Mouse (Mus musculus) limb, embryonic 11.5 days (tissue): Measurements from ENCODE around the gene Ano6. TPM values are rescaled to one million over a fixed set of nuclear protein-coding genes. Genes with fewer than 3 reads are reported as not detected.

Source experiments
- ATAC-seq: fragments of 200-750 bp; cut with Nextera tagmentation; 2 replicates; pipeline ENCODE4 v1.8.0; 2017; ENCODE audit warnings: low read depth; ENCODE audit not compliant: insufficient number of reproducible peaks, low FRiP score, low TSS enrichment
- DNase-seq: peaks from one replicate; pipeline ENCODE4 v3.0.0-alpha.2; 2015; ENCODE audit warnings: low spot score
- H3K27ac ChIP-seq: fragments of 300-500 bp; sonication (generic); replicated peaks from 2 replicates; pipeline ENCODE4 v1.5.1; 2014; ENCODE audit warnings: low read depth, mild to moderate bottlenecking, low read length
- H3K27me3 ChIP-seq: fragments of 300-500 bp; sonication (generic); 2 replicates; pipeline ENCODE4 v1.6.1; 2014; ENCODE audit warnings: mild to moderate bottlenecking, low read length, mixed read lengths; ENCODE audit not compliant: control insufficient read depth, insufficient read depth
- H3K36me3 ChIP-seq: fragments of 300-500 bp; sonication (generic); 2 replicates; pipeline ENCODE4 v1.6.1; 2014; ENCODE audit warnings: mild to moderate bottlenecking, low read length, moderate library complexity, mixed read lengths; ENCODE audit not compliant: control insufficient read depth, insufficient read depth
- H3K4me1 ChIP-seq: fragments of 300-500 bp; sonication (generic); 2 replicates; pipeline ENCODE4 v1.6.1; 2014; ENCODE audit warnings: low read length, mixed read lengths; ENCODE audit not compliant: control insufficient read depth, insufficient read depth
- H3K4me2 ChIP-seq: fragments of 300-500 bp; sonication (generic); 2 replicates; pipeline ENCODE4 v1.6.1; 2014; ENCODE audit warnings: low read depth, mild to moderate bottlenecking, moderate library complexity; ENCODE audit not compliant: severe bottlenecking
- H3K4me3 ChIP-seq: fragments of 300-500 bp; sonication (generic); 2 replicates; pipeline ENCODE4 v1.5.1; 2014; ENCODE audit warnings: low read depth, low read length
- H3K9ac ChIP-seq: fragments of 300-500 bp; sonication (generic); 2 replicates; pipeline ENCODE4 v1.6.1; 2014; ENCODE audit warnings: mild to moderate bottlenecking, low read length
- H3K9me3 ChIP-seq: fragments of 300-500 bp; sonication (generic); 2 replicates; pipeline ENCODE4 v1.6.1; 2016; ENCODE audit warnings: low read length; ENCODE audit not compliant: control insufficient read depth
- WGBS: fragments of 180-500 bp; shearing (Covaris S2); extraction: QIAGEN DNeasy Blood & Tissue Kit; methylation state at CpG from one replicate; pipeline ENCODE4 v1.1.7; 2014; 5-methylcytosine and 5-hydroxymethylcytosine counted together
- polyA plus RNA-seq: library from polyadenylated mRNA; unstranded; fragments of >200 nt; fragmentation: Nextera tagmentation; extraction: Ambion mirVana; gene quantifications from 2 replicates; pipeline ENCODE4 v1.2.1, GENCODE M21; 2014

Gene Ano6
- polyA plus RNA-seq, 1 experiment from 2014 or later = 41.9 TPM

DNA sequence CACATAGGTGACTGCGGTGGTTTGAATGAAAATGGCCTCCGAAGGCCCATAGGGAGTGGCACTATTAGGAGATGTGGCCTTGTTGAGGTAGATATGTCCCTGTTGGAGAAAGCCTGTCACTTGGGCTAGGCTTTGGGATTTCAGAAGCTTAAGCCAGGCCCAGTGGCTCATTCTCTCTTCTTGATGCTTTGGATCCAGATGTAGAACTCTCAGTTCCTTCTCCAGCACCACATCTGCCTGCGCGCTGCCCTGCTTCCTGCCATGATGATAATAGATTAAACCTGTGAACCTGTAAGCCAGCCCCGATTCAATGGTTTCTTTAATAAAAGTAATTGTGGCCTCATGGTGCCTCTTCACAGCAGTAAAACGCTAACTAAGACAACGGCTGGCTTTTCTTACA lies 7.6 kb downstream of the Ano6 start:
- ATAC-seq = no peak
- Histone ChIP-seq H3K4me1 (peaks cover 7% of the 10 kb centered on the region; the same call in 1 of the 2 replicates), H3K27me3 (no peaks in the 10 kb centered on the region), H3K4me3 (no peak overlapping the region), H3K36me3 (no peaks in the 10 kb centered on the region), H3K4me2 (no peak overlapping the region), H3K9ac (no peak overlapping the region), H3K27ac (no peak overlapping the region), H3K9me3 (no peaks in the 10 kb centered on the region)
- no peak for DNase-seq
- WGBS = 91% methylated on average over 7 of the region's 7 CpGs

DNA sequence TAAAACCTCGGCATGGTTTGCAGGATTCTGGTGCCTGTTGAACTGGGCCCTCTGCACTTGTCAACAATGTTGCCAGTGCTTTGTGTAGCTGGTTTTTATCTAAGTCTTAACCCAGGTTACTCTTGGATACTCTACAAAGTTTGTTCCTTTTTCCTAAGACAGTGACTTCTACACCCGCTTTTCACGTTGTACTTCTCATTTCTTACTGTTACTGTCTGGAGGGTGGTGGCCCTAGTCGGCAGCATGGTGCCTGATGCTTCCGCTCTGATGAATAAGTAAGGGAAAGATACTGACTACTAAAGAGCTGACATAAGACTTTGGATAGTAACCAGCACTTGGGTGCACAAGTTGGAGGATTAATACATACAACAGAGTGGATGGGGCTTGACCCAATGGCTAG lies 9.0 kb downstream of the Ano6 start:
- Histone ChIP-seq H3K9ac (no peak overlapping the region), H3K9me3 (no peaks in the 10 kb centered on the region), H3K4me3 (no peak overlapping the region), H3K27me3 (no peaks in the 10 kb centered on the region), H3K27ac (no peak overlapping the region), H3K4me2 (no peak overlapping the region), H3K36me3 (no peaks in the 10 kb centered on the region), H3K4me1 (peaks cover 16% of the 10 kb centered on the region)
- DNase-seq (no peak), ATAC-seq (no peak)
- WGBS = 96% methylated on average over 5 of the region's 5 CpGs

DNA sequence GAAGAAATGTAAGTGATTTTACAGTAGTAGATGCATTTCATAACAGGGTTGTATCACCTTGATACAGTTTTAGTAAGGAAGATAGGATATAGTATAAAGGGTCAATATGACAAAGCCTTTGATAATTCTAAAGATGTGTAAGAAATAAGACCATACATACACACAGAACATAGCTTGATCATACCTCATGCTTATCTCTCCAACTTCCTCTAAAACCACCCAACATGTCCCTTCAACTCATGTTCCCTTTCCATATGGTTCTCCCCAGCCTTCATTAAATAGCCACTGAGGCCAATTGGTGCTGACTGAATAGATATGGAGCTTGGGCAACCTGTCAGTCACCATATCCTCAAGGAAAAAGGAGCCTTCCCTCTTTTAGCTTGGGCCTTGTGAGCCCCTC lies 9.4 kb downstream of the Ano6 start:
- Histone ChIP-seq H3K36me3 (no peaks in the 10 kb centered on the region), H3K9me3 (no peaks in the 10 kb centered on the region), H3K4me2 (no peak overlapping the region), H3K4me1 (peaks cover 20% of the 10 kb centered on the region), H3K4me3 (no peak overlapping the region), H3K27me3 (no peaks in the 10 kb centered on the region), H3K9ac (no peak overlapping the region), H3K27ac (no peak overlapping the region)
- DNase-seq = no peak
- no peak for ATAC-seq

DNA sequence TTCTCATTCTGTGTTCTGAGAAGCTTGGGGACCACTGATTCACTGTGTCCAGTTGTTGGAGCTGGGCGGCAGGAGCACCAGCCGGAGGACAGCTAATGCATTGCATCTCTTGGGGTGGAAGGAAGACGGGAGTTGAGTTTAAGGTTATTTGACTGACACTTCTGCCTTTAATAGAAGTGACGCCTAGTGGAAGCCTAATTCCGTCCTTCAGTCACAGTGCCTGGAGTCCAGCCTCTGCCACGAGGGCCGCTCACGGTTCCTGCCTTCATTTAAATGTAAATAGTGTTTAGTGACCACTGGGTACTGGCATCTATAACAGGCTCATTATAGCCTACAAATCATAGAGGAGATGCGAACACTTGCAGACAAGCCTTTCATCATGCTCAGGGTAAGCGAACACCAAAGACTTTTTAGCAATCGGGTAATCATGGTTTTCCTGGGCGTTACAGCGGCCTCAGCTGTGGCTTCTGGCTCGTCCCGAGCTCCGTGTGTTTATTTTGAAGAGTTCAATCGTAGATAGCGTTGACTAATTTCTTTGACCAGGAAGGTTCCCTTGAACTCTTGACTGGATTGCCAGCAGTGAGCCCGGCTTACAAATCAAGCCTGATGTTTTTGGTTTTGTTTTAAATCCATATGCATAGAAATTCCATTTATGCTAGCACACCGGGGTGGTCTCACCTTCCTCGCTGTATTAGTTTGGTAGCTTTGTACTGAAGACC lies 10.8 kb downstream of the Ano6 start:
- Histone ChIP-seq H3K4me3 (no peak overlapping the region), H3K27me3 (no peaks in the 10 kb centered on the region), H3K9me3 (no peaks in the 10 kb centered on the region), H3K4me1 (peaks cover 22% of the 10 kb centered on the region), H3K4me2 (no peak overlapping the region), H3K27ac (no peak overlapping the region), H3K9ac (no peak overlapping the region), H3K36me3 (no peaks in the 10 kb centered on the region)
- WGBS = 70% methylated on average over 21 of the region's 21 CpGs
- DNase-seq (no peak), ATAC-seq (no peak)

DNA sequence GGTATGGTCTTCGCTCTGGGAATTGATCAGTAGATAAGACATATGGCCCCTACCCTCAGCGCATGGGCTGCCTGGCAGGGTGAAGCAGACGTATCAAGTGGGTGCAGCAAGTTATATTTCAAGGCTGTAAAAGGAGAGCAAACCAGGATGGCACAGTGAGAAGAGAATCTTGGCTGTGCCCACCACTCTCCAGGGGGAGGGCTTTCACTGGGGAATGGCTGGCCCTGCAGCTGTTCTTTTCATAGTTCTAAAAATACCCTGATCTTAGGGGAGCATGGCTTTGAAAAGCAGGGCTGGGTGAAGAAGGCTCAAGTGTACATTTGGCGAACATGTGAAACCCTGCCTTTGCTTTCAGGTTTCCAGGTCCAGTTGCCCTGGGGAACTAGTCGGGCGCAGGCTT lies 11.5 kb downstream of the Ano6 start:
- WGBS = 90% methylated on average over 6 of the region's 6 CpGs
- peaks cover 22% of the 10 kb centered on the region for H3K4me1 ChIP-seq
- H3K9me3 ChIP-seq = no peaks in the 10 kb centered on the region
- no peak for ATAC-seq
- H3K27me3 ChIP-seq = no peaks in the 10 kb centered on the region
- DNase-seq = no peak
- H3K36me3 ChIP-seq = no peaks in the 10 kb centered on the region
- no peak overlapping the region for H3K4me3 ChIP-seq
- no peak overlapping the region for H3K4me2 ChIP-seq
- H3K27ac ChIP-seq = no peak overlapping the region
- H3K9ac ChIP-seq = no peak overlapping the region

DNA sequence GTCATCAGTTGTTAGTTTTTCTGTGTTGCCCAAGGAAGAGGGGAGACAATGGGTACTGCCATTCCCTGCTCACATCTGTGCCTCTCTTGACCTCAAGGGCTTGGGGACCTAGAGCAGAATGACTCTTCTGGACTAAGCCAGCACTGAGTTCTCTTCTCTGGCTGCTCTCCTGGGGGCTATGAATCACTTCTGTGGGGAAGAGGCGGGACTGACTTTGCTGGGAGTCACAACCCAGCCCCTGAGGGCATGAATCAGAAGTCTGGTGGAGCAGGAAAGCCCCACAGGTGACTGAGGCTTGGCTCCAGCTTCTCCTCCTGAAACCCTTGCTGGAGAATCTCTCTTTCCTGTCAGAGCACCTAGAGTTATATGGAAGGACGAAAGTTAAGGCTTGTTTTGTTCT lies 12.1 kb downstream of the Ano6 start:
- WGBS = 71% methylated on average over 2 of the region's 2 CpGs
- peaks cover 22% of the 10 kb centered on the region for H3K4me1 ChIP-seq
- no peaks in the 10 kb centered on the region for H3K9me3 ChIP-seq
- H3K36me3 ChIP-seq = no peaks in the 10 kb centered on the region
- ATAC-seq (no peak), DNase-seq (no peak)
- H3K27ac ChIP-seq = no peak overlapping the region
- H3K9ac ChIP-seq = no peak overlapping the region
- H3K4me2 ChIP-seq = no peak overlapping the region
- H3K4me3 ChIP-seq = no peak overlapping the region
- no peaks in the 10 kb centered on the region for H3K27me3 ChIP-seq

DNA sequence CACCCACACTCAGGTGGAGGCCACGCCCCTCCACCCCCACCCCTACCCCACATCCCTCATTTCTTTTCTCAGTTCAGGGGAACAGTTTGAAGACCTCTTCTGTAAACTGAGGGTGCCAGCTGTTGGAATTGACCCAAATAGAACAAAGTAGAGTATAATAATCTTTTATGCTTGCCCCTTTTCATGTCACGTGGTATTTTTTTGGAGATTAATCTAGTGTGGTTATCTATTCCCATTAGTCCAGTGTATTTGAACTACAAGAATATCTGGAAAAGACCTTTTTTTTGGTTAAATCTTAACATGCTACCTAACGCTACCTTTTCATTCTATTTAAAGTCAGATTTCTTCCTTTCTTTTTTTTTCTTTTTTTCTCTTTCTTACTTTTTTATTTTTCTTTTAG lies 12.8 kb downstream of the Ano6 start:
- H3K27ac ChIP-seq = no peak overlapping the region
- no peak overlapping the region for H3K4me2 ChIP-seq
- no peaks in the 10 kb centered on the region for H3K36me3 ChIP-seq
- H3K27me3 ChIP-seq = no peaks in the 10 kb centered on the region
- no peak overlapping the region for H3K4me3 ChIP-seq
- DNase-seq (no peak), ATAC-seq (no peak)
- peaks cover 23% of the 10 kb centered on the region for H3K4me1 ChIP-seq
- H3K9me3 ChIP-seq = no peaks in the 10 kb centered on the region
- WGBS = 90% methylated on average over 3 of the region's 3 CpGs
- H3K9ac ChIP-seq = no peak overlapping the region

DNA sequence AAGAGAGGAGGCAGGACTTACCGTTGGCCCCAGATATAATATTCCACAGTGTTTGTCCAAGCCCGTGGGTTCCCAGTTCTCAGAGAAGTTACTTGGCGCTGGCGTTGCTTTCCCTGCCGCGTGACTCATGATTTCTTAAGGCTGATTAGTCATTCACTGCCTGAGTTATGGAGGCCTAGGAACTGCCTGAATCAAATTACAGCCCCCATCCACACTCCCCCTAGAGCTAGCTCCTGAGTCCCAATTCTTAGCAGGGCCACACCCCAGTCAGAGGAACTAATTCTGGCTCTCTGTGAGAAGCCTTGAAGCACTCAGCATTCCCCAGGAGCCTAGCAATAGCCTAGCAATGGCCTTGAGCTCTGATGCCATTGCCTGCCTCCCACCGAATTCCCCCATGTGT lies 13.6 kb downstream of the Ano6 start:
- 42% methylated on average over 7 of the region's 7 CpGs for WGBS
- no peak overlapping the region for H3K4me2 ChIP-seq

GRCm38 (mm10) chr15:95805022-95805471 lies 14.4 kb downstream of the Ano6 start:
- H3K4me1 ChIP-seq = peaks cover 23% of the 10 kb centered on the region

More for the DNA sequence above, 13.6 kb downstream of the Ano6 start:
- DNase-seq (peak; percentile 35), ATAC-seq (no peak)
- no peaks in the 10 kb centered on the region for H3K36me3 ChIP-seq
- H3K27me3 ChIP-seq = no peaks in the 10 kb centered on the region
- H3K9ac ChIP-seq = no peak overlapping the region
- no peaks in the 10 kb centered on the region for H3K9me3 ChIP-seq
- no peak overlapping the region for H3K4me3 ChIP-seq
- peaks cover 23% of the 10 kb centered on the region for H3K4me1 ChIP-seq
- H3K27ac ChIP-seq = no peak overlapping the region

More at GRCm38 (mm10) chr15:95805022-95805471, 14.4 kb downstream of the Ano6 start:
- no peak for ATAC-seq
- no peak overlapping the region for H3K27ac ChIP-seq
- no peaks in the 10 kb centered on the region for H3K36me3 ChIP-seq
- no peak overlapping the region for H3K4me3 ChIP-seq
- WGBS = 67% methylated on average over 5 of the region's 5 CpGs
- no peak overlapping the region for H3K4me2 ChIP-seq
- H3K27me3 ChIP-seq = no peaks in the 10 kb centered on the region
- no peak overlapping the region for H3K9ac ChIP-seq
- DNase-seq = no peak
- no peaks in the 10 kb centered on the region for H3K9me3 ChIP-seq
